Mouse (Mus musculus): ENCODE data around the gene Cnih1.

DNA sequence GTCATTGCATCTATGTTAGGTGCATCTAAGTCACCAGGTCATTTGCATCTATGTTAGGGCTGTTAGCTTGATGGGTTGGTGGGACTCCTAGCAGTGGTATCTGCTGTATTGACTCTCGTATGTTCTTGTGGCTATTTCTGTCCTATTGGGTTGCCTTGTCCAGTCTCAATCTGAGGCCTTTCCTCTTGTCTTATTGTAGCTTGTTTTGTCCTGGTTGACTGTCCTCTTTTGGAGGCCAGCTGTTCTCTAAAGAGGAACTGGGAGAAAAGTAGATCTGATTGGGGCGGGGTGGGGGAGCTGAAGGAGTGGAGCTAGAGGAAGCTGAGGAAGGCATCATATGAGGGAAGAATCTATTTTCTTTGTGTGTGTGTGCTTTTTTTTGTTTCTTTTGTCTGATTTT, 45.5 kb downstream of the Cnih1 start:
- TF ChIP-seq CTCF (IDR thresholded peaks at IDR 0.05; ENCODE audit: borderline replicate concordance, insufficient read depth, low read depth, low read length) (no peak), POLR2A (IDR thresholded peaks at IDR 0.05; ENCODE audit: borderline replicate concordance, insufficient read depth, low read length) (no peak)

Measured in cerebellum, adult 2 months (tissue).